Mouse (Mus musculus) intestine, postnatal 0 days (tissue): ENCODE results near the gene Trim41. TPM values are rescaled to one million over a fixed set of nuclear protein-coding genes. Genes with fewer than 3 reads are reported as not detected.

Source experiments
- ATAC-seq: fragments of 200-750 bp; cut with Nextera tagmentation; 2 replicates; pipeline ENCODE4 v1.8.0; 2017; ENCODE audit warnings: mild to moderate bottlenecking, moderate TSS enrichment, moderate library complexity
- H3K27ac ChIP-seq: fragments of 300-500 bp; sonication (generic); 2 replicates; pipeline ENCODE4 v1.5.1; 2014; ENCODE audit warnings: mild to moderate bottlenecking, low read depth, low read length, moderate library complexity
- H3K27me3 ChIP-seq: fragments of 300-500 bp; sonication (generic); replicated peaks from 2 replicates; pipeline ENCODE4 v1.6.1; 2014; ENCODE audit warnings: low read length, mixed read lengths; ENCODE audit not compliant: control insufficient read depth, insufficient read depth
- H3K36me3 ChIP-seq: fragments of 300-500 bp; sonication (generic); 2 replicates; pipeline ENCODE4 v1.6.1; 2014; ENCODE audit warnings: mild to moderate bottlenecking, moderate library complexity; ENCODE audit not compliant: control insufficient read depth, insufficient read depth
- H3K4me1 ChIP-seq: fragments of 300-500 bp; sonication (generic); replicated peaks from 2 replicates; pipeline ENCODE4 v1.6.1; 2014; ENCODE audit warnings: antibody characterized with exemption, low read length, mixed read lengths; ENCODE audit not compliant: control insufficient read depth, insufficient read depth
- H3K4me2 ChIP-seq: fragments of 300-500 bp; sonication (generic); replicated peaks from 2 replicates; pipeline ENCODE4 v1.6.1; 2014; ENCODE audit warnings: low read depth, mild to moderate bottlenecking, moderate library complexity
- H3K4me3 ChIP-seq: fragments of 300-500 bp; sonication (generic); 2 replicates; pipeline ENCODE4 v1.5.1; 2014; ENCODE audit warnings: low read depth, low read length
- H3K9ac ChIP-seq: fragments of 300-500 bp; sonication (generic); 2 replicates; pipeline ENCODE4 v1.6.1; 2014; ENCODE audit warnings: mild to moderate bottlenecking, low read depth, low read length
- H3K9me3 ChIP-seq: fragments of 300-500 bp; sonication (generic); 2 replicates; pipeline ENCODE4 v1.6.1; 2016; ENCODE audit warnings: mixed run types; ENCODE audit not compliant: control insufficient read depth
- CTCF ChIP-seq: sonication (generic); IDR thresholded peaks from 2 replicates; pipeline ENCODE4 v1.5.1; 2016; ENCODE audit warnings: low read depth, mild to moderate bottlenecking, control low read depth, antibody characterized with exemption, moderate library complexity
- WGBS: fragments of 180-500 bp; shearing (Covaris S2); extraction: QIAGEN DNeasy Blood & Tissue Kit; methylation state at CpG from one replicate; pipeline ENCODE4 v1.1.7; 2014; 5-methylcytosine and 5-hydroxymethylcytosine counted together
- polyA plus RNA-seq: library from polyadenylated mRNA; unstranded; fragments of >200 nt; fragmentation: Nextera tagmentation; extraction: Ambion mirVana; gene quantifications from 2 replicates; pipeline ENCODE4 v1.2.1, GENCODE M21; 2015

Trim41 gene
- polyA plus RNA-seq, 1 experiment from 2014 or later: 4.0 TPM

DNA sequence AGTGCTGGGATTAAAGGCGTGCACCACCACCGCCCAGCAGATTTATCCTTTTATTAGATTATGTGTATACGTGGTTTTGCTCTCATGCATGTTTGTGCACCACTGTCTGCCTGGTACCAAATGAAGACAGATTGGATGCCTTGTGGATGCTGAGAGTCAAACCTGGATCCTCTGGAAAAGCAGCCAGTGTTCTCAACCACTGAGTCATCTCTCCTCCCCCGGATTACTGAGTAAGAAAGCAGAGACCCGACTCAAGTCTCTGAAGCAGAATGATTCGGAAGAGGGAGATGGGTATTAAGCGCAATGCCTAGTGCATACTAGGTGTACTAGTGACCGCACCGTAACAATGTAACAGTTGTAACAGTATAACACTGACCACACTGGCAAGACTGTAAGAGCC is 53.0 kb downstream of the Trim41 start:
- H3K4me1 ChIP-seq: no peaks in the 10 kb centered on the region
- H3K27me3 ChIP-seq: no peaks in the 10 kb centered on the region
- no peak overlapping the region for H3K4me3 ChIP-seq
- H3K27ac ChIP-seq: no peak overlapping the region
- ATAC-seq: no peak
- WGBS: 89% methylated on average over 9 of the region's 9 CpGs
- no peaks in the 10 kb centered on the region for H3K9me3 ChIP-seq
- no peak overlapping the region for H3K9ac ChIP-seq
- no peak for TF ChIP-seq CTCF
- H3K36me3 ChIP-seq: no peaks in the 10 kb centered on the region
- no peak overlapping the region for H3K4me2 ChIP-seq

DNA sequence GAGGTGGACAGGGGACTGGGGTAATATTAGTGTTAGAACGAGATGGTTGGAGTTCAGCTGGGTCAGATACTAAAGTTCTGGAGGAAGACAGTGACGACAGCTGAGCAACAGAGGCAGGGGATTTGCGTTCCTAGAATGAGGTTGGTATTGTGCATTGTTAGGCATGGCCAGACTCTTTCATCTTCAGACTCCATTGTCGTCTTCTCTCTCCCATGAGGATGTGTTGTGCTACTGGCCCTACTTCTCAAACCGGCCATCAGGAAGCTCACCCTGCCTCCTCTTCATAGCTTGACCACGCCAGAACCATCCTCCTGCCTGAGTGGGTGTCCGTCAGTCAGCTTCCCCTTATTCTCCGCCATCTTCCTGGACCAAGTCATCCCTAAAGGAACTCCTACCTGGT is 58.1 kb downstream of the Trim41 start:
- 84% methylated on average over 8 of the region's 8 CpGs for WGBS
- no peaks in the 10 kb centered on the region for H3K27me3 ChIP-seq
- no peaks in the 10 kb centered on the region for H3K36me3 ChIP-seq
- no peaks in the 10 kb centered on the region for H3K4me1 ChIP-seq
- H3K4me3 ChIP-seq: no peak overlapping the region
- no peak overlapping the region for H3K9ac ChIP-seq
- no peaks in the 10 kb centered on the region for H3K9me3 ChIP-seq
- TF ChIP-seq CTCF: no peak
- no peak overlapping the region for H3K4me2 ChIP-seq
- H3K27ac ChIP-seq: no peak overlapping the region
- ATAC-seq: no peak

Other genes starting within 250 kb of the Trim41 start
- gene Rack1, start 17.0 kb downstream of the Trim41 start, polyA plus RNA-seq: 435 and 447 TPM in 2 replicates
- gene Trim7, start 8.8 kb upstream of the Trim41 start, polyA plus RNA-seq: 0.38 and 0.56 TPM in 2 replicates
- gene Gm12184, start 9.3 kb upstream of the Trim41 start, polyA plus RNA-seq: 5.0 and 5.3 TPM in 2 replicates
- gene Irgm1, start 54.3 kb upstream of the Trim41 start, polyA plus RNA-seq: 14.5 and 15.0 TPM in 2 replicates
- 2.7 and 3.1 TPM in 2 replicates for gene Gm5431, start 84.9 kb upstream of the Trim41 start, polyA plus RNA-seq
- gene Psme2b, start 128.8 kb upstream of the Trim41 start, polyA plus RNA-seq: 8.4 and 9.5 TPM in 2 replicates
- gene Olfr56, start 161.5 kb upstream of the Trim41 start, polyA plus RNA-seq: 0.30 and 0.33 TPM in 2 replicates
- 0.43 and 0.48 TPM in 2 replicates for gene 9930111J21Rik1, start 162.0 kb upstream of the Trim41 start, polyA plus RNA-seq
- gene Gm12185, start 174.9 kb upstream of the Trim41 start, polyA plus RNA-seq: 0.04 TPM in 1 of 2 replicates, not detected in the other
- gene Tgtp1, start 176.8 kb upstream of the Trim41 start, polyA plus RNA-seq: 5.2 and 5.4 TPM in 2 replicates
- 0.48 and 0.61 TPM in 2 replicates for gene 9930111J21Rik2, start 233.9 kb upstream of the Trim41 start, polyA plus RNA-seq
- gene Tgtp2, start 246.9 kb upstream of the Trim41 start, polyA plus RNA-seq: 2.7 and 2.8 TPM in 2 replicates